Mouse (Mus musculus): ENCODE data around the gene Impg1. TPM values are rescaled to one million over a fixed set of nuclear protein-coding genes. Genes with fewer than 3 reads are reported as not detected.

The Impg1 gene
- polyA plus RNA-seq (2012), result not detected in 2 replicates

- TF ChIP-seq GATA1 (IDR thresholded peaks at IDR 0.05; ENCODE audit: low read length), result no peak
These were observed at the start of gene Impg1 for GRCm38 (mm10) chr9:80465381-80465780. Gene Impg1 (minus strand): TSS chr9:80465481.

DNA sequence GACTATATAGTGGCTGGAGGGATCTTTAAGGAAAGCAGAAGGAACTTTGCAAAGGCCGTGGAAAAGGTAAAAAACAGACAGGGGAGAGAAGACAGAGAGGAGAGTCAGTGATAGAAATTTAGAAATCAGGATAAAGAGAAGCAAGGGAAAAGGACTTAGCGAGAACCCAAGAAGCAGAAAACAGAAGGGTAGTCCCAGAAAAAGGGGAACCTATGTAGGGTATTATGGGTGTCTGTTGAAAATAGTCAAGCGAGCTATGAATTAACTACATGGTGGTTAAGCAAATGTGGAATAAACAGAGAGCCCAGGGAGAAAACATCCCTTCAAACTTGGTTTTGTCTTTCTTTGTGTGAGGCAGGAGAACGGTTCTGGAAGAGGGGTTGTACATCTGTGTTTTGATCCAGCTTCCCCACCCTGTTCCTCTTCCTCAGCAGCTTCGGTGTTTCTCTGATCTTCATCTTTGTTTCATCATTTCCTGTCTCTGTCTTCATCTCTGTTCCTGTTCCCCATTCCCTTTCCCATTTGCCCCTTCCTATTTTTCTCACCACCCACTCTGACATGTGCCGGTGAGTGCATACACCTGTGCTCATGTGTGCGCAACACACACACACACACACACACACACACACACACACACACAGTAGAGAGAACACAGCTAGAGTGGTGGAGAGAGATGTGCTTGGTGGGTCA is 44.3 kb upstream of the Impg1 start:
- no peak for TF ChIP-seq GATA1 (IDR thresholded peaks at IDR 0.05; ENCODE audit: low read length)

DNA sequence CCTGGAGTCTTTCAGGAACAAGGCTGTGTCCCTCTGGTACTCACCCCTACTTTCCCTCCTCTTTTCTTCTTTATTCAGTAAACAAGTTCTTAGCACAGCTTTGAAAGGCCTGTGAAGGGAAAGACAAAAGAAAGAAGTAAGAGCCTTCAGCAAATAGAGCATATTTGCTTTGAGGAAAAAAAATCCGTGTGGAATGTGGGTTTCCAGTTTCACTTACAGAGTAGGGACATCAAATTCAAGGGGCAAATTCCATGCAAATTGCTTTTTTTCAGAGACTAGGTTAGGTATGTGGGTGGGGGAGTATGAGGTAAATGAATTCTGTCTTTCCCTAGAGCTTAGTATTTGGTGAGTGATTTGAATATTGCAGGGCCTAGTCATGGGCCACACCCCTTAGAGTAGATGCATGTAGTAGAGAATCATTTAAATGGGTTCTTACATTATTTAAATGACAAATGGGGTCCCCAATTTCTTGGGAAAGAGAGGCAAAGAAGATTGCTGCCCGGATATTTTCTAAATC is 39.3 kb upstream of the Impg1 start:
- TF ChIP-seq GATA1 (IDR thresholded peaks at IDR 0.05; ENCODE audit: low read length), result no peak

- no peak for TF ChIP-seq GATA1 (IDR thresholded peaks at IDR 0.05; ENCODE audit: low read length)
These were observed 26.3 kb upstream of the Impg1 start for GRCm38 (mm10) chr9:80491591-80491990.

DNA sequence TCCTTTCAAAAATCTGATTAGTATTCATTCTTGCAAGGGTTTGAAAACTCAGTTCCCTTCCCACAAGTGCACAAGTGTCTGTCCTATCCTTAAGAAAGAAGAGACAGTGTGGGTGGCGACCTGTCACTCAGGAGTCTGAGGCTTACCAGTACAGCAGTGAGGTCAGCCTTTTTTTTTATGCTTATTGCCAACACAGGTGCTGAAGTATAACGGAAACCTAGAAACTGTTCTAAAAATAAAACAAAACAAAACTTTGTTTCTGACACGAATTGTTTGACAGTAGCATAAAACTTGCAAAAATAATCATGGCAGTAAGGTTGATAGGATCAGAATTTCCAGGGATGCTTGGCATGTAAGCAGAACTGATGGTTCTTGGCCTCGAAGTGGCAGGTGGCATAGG is 4.9 kb downstream of the Impg1 start:
- TF ChIP-seq GATA1 (IDR thresholded peaks at IDR 0.05; ENCODE audit: low read length), result no peak

- TF ChIP-seq GATA1 (IDR thresholded peaks at IDR 0.05; ENCODE audit: low read length), result no peak
These were observed 14.6 kb downstream of the Impg1 start for GRCm38 (mm10) chr9:80450467-80451261.

DNA sequence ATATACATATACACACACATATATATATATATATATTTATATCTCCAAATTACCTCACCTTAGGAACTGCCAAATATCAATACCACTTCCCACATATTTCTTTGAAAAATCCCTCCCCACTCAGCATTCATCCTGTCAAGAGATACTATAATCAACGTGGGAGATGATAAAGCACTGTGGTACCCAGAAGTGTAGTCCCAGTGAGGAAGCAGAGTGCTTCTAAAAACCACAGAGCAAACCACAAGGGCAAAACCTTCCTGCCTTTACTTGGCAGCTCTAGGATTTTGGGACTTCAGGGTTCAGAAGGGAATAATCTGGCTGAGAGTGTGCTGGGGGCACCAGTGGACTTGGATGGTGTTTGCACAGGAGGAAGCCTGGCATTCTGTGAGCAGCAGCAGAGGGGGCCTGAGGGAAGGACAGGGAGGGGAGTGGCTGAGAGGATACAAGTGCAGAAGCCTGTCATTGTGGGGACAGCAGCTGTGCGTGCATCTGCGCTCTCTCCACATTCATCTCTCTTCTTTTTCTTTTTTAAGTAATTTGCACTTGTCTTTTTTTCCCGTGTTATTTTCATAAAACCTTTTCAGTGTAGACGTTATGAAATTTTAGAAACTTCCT is 24.1 kb downstream of the Impg1 start:
- TF ChIP-seq GATA1 (IDR thresholded peaks at IDR 0.05; ENCODE audit: low read length), result no peak

GRCm38 (mm10) chr9:80391404-80391803 is 73.9 kb downstream of the Impg1 start:
- no peak for TF ChIP-seq GATA1 (IDR thresholded peaks at IDR 0.05; ENCODE audit: low read length)

GRCm38 (mm10) chr9:80391002-80391401 is 74.3 kb downstream of the Impg1 start:
- no peak for TF ChIP-seq GATA1 (IDR thresholded peaks at IDR 0.05; ENCODE audit: low read length)

- TF ChIP-seq GATA1 (IDR thresholded peaks at IDR 0.05; ENCODE audit: low read length), result no peak
These were observed 77.4 kb downstream of the Impg1 start for GRCm38 (mm10) chr9:80387890-80388289.

- no peak for TF ChIP-seq GATA1 (IDR thresholded peaks at IDR 0.05; ENCODE audit: low read length)
These were observed 78.8 kb downstream of the Impg1 start for GRCm38 (mm10) chr9:80386492-80386891.

- no peak for TF ChIP-seq GATA1 (IDR thresholded peaks at IDR 0.05; ENCODE audit: low read length)
These were observed 79.3 kb downstream of the Impg1 start for GRCm38 (mm10) chr9:80386000-80386399.

GRCm38 (mm10) chr9:80382711-80383110 is 82.6 kb downstream of the Impg1 start:
- no peak for TF ChIP-seq GATA1 (IDR thresholded peaks at IDR 0.05; ENCODE audit: low read length)

GRCm38 (mm10) chr9:80380078-80380645 is 85.1 kb downstream of the Impg1 start:
- no peak for TF ChIP-seq GATA1 (IDR thresholded peaks at IDR 0.05; ENCODE audit: low read length)

DNA sequence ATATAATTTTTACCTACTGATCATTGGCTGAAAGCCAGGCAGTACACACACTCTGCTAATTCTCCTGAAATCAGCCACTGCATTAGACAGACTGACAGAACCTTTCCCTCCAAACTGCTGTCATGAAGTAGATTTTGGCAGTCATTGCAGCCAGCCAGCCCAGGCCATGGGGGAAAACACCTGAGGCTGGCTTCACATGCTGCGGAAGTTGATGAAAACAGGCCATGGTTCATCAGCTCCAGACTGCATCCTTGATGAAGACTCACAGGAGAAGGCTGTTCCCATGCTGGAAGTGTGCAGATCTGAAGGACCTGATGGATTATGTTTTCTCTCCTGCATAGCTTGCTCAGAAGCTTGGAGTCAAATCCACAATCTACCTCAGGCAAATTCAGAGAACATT is 91.2 kb downstream of the Impg1 start:
- TF ChIP-seq GATA1 (IDR thresholded peaks at IDR 0.05; ENCODE audit: low read length), result no peak

- no peak for TF ChIP-seq GATA1 (IDR thresholded peaks at IDR 0.05; ENCODE audit: low read length)
These were observed 92.0 kb downstream of the Impg1 start for GRCm38 (mm10) chr9:80373304-80373739.
